Mouse (Mus musculus) forebrain, embryonic 13.5 days (tissue): ENCODE measurements at regions not wholly inside any gene's neighbourhood (a gene's known extent, or its start where the extent isn't known, plus 50 kb on each side); places are given as distances from the start of the nearest gene placed in this dataset.

ENCODE experiments used
- ATAC-seq: fragments of 200-750 bp; cut with Nextera tagmentation; 2 replicates; pipeline ENCODE4 v1.8.0; 2017
- H3K27ac ChIP-seq: fragments of 300-500 bp; sonication (generic); 2 replicates; pipeline ENCODE4 v1.5.1; 2015; ENCODE audit warnings: inconsistent platforms, mild to moderate bottlenecking, moderate library complexity
- H3K27me3 ChIP-seq: fragments of 300-500 bp; sonication (generic); 2 replicates; pipeline ENCODE4 v1.6.1; 2015; ENCODE audit warnings: mild to moderate bottlenecking, inconsistent platforms
- H3K36me3 ChIP-seq: fragments of 300-500 bp; sonication (generic); 2 replicates; pipeline ENCODE4 v1.6.1; 2015; ENCODE audit warnings: mild to moderate bottlenecking, inconsistent platforms; ENCODE audit not compliant: poor library complexity, severe bottlenecking
- H3K4me1 ChIP-seq: fragments of 300-500 bp; sonication (generic); 2 replicates; pipeline ENCODE4 v1.6.1; 2015; ENCODE audit warnings: inconsistent platforms
- H3K4me2 ChIP-seq: fragments of 300-500 bp; sonication (generic); 2 replicates; pipeline ENCODE4 v1.6.1; 2015; ENCODE audit warnings: inconsistent platforms, mild to moderate bottlenecking, moderate library complexity
- H3K4me3 ChIP-seq: fragments of 300-500 bp; sonication (generic); 2 replicates; pipeline ENCODE4 v1.5.1; 2015; ENCODE audit warnings: mild to moderate bottlenecking, inconsistent platforms
- H3K9ac ChIP-seq: fragments of 300-500 bp; sonication (generic); 2 replicates; pipeline ENCODE4 v1.6.1; 2015; ENCODE audit warnings: mild to moderate bottlenecking, inconsistent platforms
- H3K9me3 ChIP-seq: fragments of 300-500 bp; sonication (generic); replicated peaks from 2 replicates; pipeline ENCODE4 v1.6.1; 2016; ENCODE audit warnings: inconsistent platforms
- WGBS: fragments of 180-500 bp; shearing (Covaris S2); methylation state at CpG from one replicate; pipeline ENCODE4 v1.1.7; 2015; 5-methylcytosine and 5-hydroxymethylcytosine counted together

GRCm38 (mm10) chr3:133735603-133736002 lies 190.7 kb upstream of the Tet2 start:
- Histone ChIP-seq H3K4me3 (no peak overlapping the region), H3K4me2 (no peak overlapping the region), H3K4me1 (no peaks in the 10 kb centered on the region), H3K27me3 (no peaks in the 10 kb centered on the region), H3K9ac (no peak overlapping the region), H3K36me3 (no peaks in the 10 kb centered on the region), H3K9me3 (no peaks in the 10 kb centered on the region), H3K27ac (no peak overlapping the region)
- ATAC-seq = no peak
- 88% methylated on average over 1 of the region's 1 CpGs for WGBS

- H3K4me3 ChIP-seq = no peak overlapping the region
- WGBS = 91% methylated on average over 2 of the region's 2 CpGs
- no peaks in the 10 kb centered on the region for H3K36me3 ChIP-seq
- H3K27me3 ChIP-seq = no peaks in the 10 kb centered on the region
- no peaks in the 10 kb centered on the region for H3K9me3 ChIP-seq
- H3K4me2 ChIP-seq = no peak overlapping the region
- H3K9ac ChIP-seq = no peak overlapping the region
- H3K27ac ChIP-seq = no peak overlapping the region
- ATAC-seq = no peak
- no peaks in the 10 kb centered on the region for H3K4me1 ChIP-seq
Measured at GRCm38 (mm10) chr3:133738936-133739335, 194.0 kb upstream of the Tet2 start.

- H3K9me3 ChIP-seq = no peaks in the 10 kb centered on the region
- no peak overlapping the region for H3K9ac ChIP-seq
- H3K36me3 ChIP-seq = no peaks in the 10 kb centered on the region
- H3K4me1 ChIP-seq = no peaks in the 10 kb centered on the region
- WGBS = 83% methylated on average over 4 of the region's 4 CpGs
- H3K27me3 ChIP-seq = no peaks in the 10 kb centered on the region
- no peak for ATAC-seq
- H3K4me3 ChIP-seq = no peak overlapping the region
- H3K27ac ChIP-seq = no peak overlapping the region
- H3K4me2 ChIP-seq = no peak overlapping the region
Measured at GRCm38 (mm10) chr3:133744552-133745118, 199.7 kb upstream of the Tet2 start.

DNA sequence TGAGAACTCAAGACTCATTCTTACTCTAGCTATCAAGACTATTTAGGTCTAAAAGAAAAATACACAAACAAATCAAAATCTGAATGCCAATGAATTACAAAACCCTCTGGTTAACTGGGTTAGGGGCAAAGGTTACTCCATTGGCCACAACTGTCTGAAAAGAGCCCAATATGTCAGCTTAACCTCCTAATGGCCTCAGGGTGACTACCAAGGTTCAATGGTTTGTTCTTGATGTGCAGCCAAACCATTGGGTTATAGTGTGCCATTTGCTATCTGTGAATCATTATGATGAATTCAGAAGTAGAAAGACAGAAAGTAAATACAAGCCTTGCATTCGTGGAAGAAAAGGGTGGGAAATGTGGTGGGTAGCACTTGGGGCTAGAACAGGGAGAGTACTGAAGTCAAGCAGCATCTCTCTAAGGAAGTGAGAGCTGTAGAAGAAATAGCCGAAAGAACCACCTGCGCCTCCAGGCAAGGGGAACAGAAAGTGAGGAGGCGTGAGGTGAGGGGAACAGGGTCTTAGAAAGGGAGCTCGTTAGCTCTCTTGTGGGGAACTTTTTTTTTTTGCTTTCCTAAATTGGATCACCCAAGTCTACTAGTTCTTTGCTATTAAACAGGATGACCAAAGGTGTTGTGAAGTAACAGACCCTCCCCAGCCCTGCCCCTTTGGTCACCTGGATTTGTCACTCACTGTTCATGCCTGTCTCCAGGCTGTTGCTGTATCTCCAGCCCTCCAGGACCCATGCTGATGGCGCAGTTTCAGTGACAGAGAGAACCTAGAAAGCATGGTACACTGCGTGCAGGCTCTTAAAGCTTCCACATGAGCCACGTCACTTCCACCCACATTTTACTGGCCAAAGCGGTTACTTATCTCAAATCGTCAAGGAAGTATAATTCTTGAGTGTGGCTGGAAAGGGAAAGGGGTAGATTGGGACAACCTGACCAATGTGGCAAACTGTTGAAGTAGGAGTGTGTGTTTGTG lies 204.1 kb upstream of the Tet2 start:
- ATAC-seq = no peak
- H3K27ac ChIP-seq = no peak overlapping the region
- H3K4me2 ChIP-seq = no peak overlapping the region
- WGBS = 83% methylated on average over 10 of the region's 10 CpGs
- H3K4me1 ChIP-seq = peaks cover 6% of the 10 kb centered on the region
- H3K9me3 ChIP-seq = no peaks in the 10 kb centered on the region
- no peaks in the 10 kb centered on the region for H3K27me3 ChIP-seq
- no peak overlapping the region for H3K9ac ChIP-seq
- H3K4me3 ChIP-seq = no peak overlapping the region
- no peaks in the 10 kb centered on the region for H3K36me3 ChIP-seq

GRCm38 (mm10) chr3:133750061-133750460 lies 205.1 kb upstream of the Tet2 start:
- H3K9ac ChIP-seq = no peak overlapping the region
- no peak overlapping the region for H3K4me2 ChIP-seq
- no peaks in the 10 kb centered on the region for H3K9me3 ChIP-seq
- no peak for ATAC-seq
- H3K27me3 ChIP-seq = no peaks in the 10 kb centered on the region
- no peaks in the 10 kb centered on the region for H3K36me3 ChIP-seq
- WGBS = 78% methylated on average over 8 of the region's 8 CpGs
- H3K4me3 ChIP-seq = no peak overlapping the region
- H3K4me1 ChIP-seq = peaks cover 16% of the 10 kb centered on the region
- no peak overlapping the region for H3K27ac ChIP-seq

DNA sequence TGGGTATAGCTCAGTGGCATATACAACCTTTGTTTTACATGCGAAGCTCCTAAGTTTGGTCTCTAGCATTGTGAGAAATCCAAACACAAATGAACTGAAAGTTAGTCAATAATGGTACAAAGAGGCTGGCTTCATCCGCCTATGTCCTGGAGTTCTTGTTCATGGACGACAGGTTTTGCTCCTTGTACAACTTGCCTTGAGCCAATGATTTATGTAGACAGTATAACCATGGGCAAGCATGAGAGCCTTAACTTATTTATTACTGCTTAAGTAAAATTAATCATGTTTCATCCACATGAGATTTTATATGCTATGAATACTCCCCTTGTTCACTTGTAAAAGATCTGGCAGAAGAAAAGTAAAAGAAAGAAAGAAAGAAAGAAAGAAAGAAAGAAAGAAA lies 205.7 kb upstream of the Tet2 start:
- no peaks in the 10 kb centered on the region for H3K36me3 ChIP-seq
- H3K9ac ChIP-seq = no peak overlapping the region
- no peaks in the 10 kb centered on the region for H3K27me3 ChIP-seq
- H3K27ac ChIP-seq = no peak overlapping the region
- peaks cover 18% of the 10 kb centered on the region for H3K4me1 ChIP-seq
- 85% methylated on average over 3 of the region's 3 CpGs for WGBS
- no peak overlapping the region for H3K4me3 ChIP-seq
- H3K9me3 ChIP-seq = no peaks in the 10 kb centered on the region
- no peak overlapping the region for H3K4me2 ChIP-seq
- no peak for ATAC-seq

- Histone ChIP-seq H3K27me3 (no peaks in the 10 kb centered on the region), H3K9me3 (no peaks in the 10 kb centered on the region), H3K4me3 (no peak overlapping the region), H3K9ac (no peak overlapping the region), H3K4me2 (no peak overlapping the region), H3K36me3 (no peaks in the 10 kb centered on the region), H3K4me1 (peaks cover 18% of the 10 kb centered on the region), H3K27ac (no peak overlapping the region)
- ATAC-seq = no peak; the same call in 1 of the 2 replicates
- 47% methylated on average over 3 of the region's 3 CpGs for WGBS
Measured at GRCm38 (mm10) chr3:133751011-133751410, 206.1 kb upstream of the Tet2 start.

GRCm38 (mm10) chr3:133751565-133751964 lies 206.6 kb upstream of the Tet2 start:
- Histone ChIP-seq H3K9me3 (no peaks in the 10 kb centered on the region), H3K4me3 (no peak overlapping the region), H3K4me1 (peaks cover 18% of the 10 kb centered on the region), H3K4me2 (no peak overlapping the region), H3K36me3 (no peaks in the 10 kb centered on the region), H3K27me3 (no peaks in the 10 kb centered on the region), H3K9ac (no peak overlapping the region), H3K27ac (no peak overlapping the region)
- 80% methylated on average over 4 of the region's 4 CpGs for WGBS
- no peak for ATAC-seq

DNA sequence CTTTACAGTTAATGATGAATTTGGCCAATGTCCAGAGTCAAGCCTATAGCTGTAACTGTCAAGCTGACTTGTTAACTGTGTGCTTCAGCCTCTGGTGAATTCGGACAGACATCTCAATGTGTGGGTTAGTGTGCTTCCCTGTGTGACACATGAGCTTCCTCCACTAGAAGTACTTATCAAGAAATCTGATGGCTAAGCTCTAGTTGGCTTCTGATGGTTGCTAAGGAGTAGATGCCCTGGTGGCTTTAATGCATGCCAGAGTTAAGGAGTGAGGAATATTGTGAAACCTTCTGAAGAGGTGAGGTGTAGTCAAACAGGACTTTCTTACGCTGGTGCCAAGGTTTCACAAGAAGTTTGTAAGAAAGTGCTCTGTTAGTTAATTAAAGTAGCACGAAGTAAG lies 208.1 kb upstream of the Tet2 start:
- no peak for ATAC-seq
- 60% methylated on average over 3 of the region's 3 CpGs for WGBS

DNA sequence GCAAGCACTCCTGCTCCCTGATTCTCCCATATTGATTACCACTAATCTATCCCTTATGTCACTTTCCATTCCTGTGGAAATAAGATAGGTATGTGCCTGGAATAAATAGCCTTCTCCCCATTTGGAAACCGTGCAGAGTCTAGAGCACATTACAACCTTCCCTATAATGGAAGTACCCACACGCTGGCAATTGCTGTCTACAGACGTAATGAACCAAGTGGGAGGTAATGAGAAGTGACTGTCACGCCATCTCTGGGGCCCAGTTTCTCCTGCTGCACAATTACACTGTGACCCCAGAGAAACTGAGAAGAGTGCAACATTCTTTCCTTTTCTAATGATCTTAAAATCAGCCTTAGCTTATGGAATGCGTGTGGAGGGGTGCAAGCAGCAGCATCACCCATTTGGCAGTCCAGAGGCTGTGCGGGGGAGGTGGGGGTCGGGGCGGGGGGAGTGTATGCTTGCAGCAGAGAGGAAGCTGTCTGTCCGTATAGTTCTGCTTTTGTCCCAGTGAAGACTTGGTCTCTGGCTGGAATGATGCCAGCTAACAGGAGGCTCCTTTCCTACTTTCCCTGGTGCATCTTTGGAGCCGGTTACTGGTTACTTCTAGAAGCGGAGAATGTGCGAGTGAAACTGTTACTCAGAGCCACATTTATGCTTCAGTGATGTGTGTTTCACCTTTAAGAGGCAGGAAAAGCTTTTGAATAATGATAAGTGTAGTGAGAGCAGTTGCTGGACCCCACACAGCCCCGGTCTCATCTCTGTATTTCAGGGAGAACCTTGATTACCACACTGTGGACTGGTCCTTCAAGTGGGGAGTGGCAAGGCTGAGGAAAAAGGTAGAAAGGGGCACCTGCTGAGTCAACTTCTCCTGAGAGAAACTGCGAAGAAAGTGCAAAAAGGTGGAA lies 209.3 kb upstream of the Tet2 start:
- H3K4me1 ChIP-seq = peaks cover 24% of the 10 kb centered on the region
- H3K27me3 ChIP-seq = no peaks in the 10 kb centered on the region
- 0 out of 2 replicates have a peak overlapping the region, but pooled peaks have one; percentile 9 for H3K4me3 ChIP-seq
- peak overlapping the region; percentile 54 for H3K4me2 ChIP-seq
- H3K36me3 ChIP-seq = no peaks in the 10 kb centered on the region
- 17% methylated on average over 14 of the region's 14 CpGs for WGBS
- no peaks in the 10 kb centered on the region for H3K9me3 ChIP-seq
- peak overlapping the region; percentile 62 for H3K27ac ChIP-seq
- peak; percentile 57 for ATAC-seq
- H3K9ac ChIP-seq = peak overlapping the region; percentile 19; the same call in 1 of the 2 replicates

More for the DNA sequence above, 208.1 kb upstream of the Tet2 start:
- Histone ChIP-seq H3K4me3 (no peak overlapping the region), H3K36me3 (no peaks in the 10 kb centered on the region), H3K4me2 (no peak overlapping the region), H3K9ac (no peak overlapping the region), H3K27ac (no peak overlapping the region), H3K27me3 (no peaks in the 10 kb centered on the region), H3K9me3 (no peaks in the 10 kb centered on the region), H3K4me1 (peaks cover 18% of the 10 kb centered on the region)

GRCm38 (mm10) chr3:133754911-133755259 lies 209.9 kb upstream of the Tet2 start:
- ATAC-seq = peak; percentile 91
- WGBS = 2% methylated on average over 3 of the region's 3 CpGs
- Histone ChIP-seq H3K27me3 (no peaks in the 10 kb centered on the region), H3K4me3 (no peak overlapping the region), H3K9ac (no peak overlapping the region), H3K9me3 (no peaks in the 10 kb centered on the region), H3K4me2 (peak overlapping the region; percentile 54), H3K36me3 (no peaks in the 10 kb centered on the region), H3K27ac (peak overlapping the region; percentile 62), H3K4me1 (peaks cover 24% of the 10 kb centered on the region)
